Mouse (Mus musculus) CH12.LX (cell line): ENCODE results near the gene Cenpx. TPM values are rescaled to one million over a fixed set of nuclear protein-coding genes. Genes with fewer than 3 reads are reported as not detected.

ENCODE experiments used
- DNase-seq: peaks from one replicate; pipeline ENCODE4 v3.0.0-alpha.2; 2013; ENCODE audit errors: extremely low read depth
- H3K27ac ChIP-seq: 2 replicates; pipeline ENCODE4 v1.5.1; 2012; ENCODE audit warnings: low read depth, mild to moderate bottlenecking, control low read depth, moderate library complexity; ENCODE audit not compliant: insufficient read depth
- H3K27me3 ChIP-seq: replicated peaks from 2 replicates; pipeline ENCODE3; 2012; ENCODE audit warnings: inconsistent platforms
- H3K36me3 ChIP-seq, 2 experiments: replicated peaks in 1 of 2; 2 replicates each; pipeline versions ENCODE3 to v1.6.1; 2012; ENCODE audit warnings: inconsistent platforms in 1 of 2, low read length in 1 of 2, mild to moderate bottlenecking in 1 of 2, mixed read lengths in 1 of 2, moderate library complexity in 1 of 2; ENCODE audit not compliant: control insufficient read depth in 1 of 2, insufficient read depth in 1 of 2
- H3K4me1 ChIP-seq, 2 experiments: 2 replicates each; pipeline ENCODE4 v1.6.1; 2012; ENCODE audit warnings: inconsistent platforms in 1 of 2, moderate library complexity in 1 of 2; ENCODE audit not compliant: insufficient read depth in 2 of 2, control insufficient read depth in 1 of 2
- H3K4me2 ChIP-seq: 2 replicates; pipeline ENCODE4 v1.6.1; 2012; ENCODE audit warnings: low read depth, mild to moderate bottlenecking, control low read depth; ENCODE audit not compliant: poor library complexity, insufficient read depth, severe bottlenecking
- H3K4me3 ChIP-seq, 3 experiments: fragments of 150-350 bp in 1 of 3; sonication (generic) in 1 of 3; replicated peaks in 1 of 3; 2 replicates each; pipeline versions ENCODE3 to v1.5.1; 2011 to 2012; ENCODE audit warnings: low read depth in 2 of 3, low read length in 2 of 3, mild to moderate bottlenecking in 2 of 3, moderate library complexity in 2 of 3, control low read depth in 1 of 3, improper control_type of control experiment in 1 of 3, inconsistent platforms in 1 of 3, mixed read lengths in 1 of 3; ENCODE audit not compliant: poor library complexity in 1 of 3
- H3K79me2 ChIP-seq: replicated peaks from 2 replicates; pipeline ENCODE4 v1.6.1; 2012; ENCODE audit warnings: mild to moderate bottlenecking, moderate library complexity; ENCODE audit not compliant: control insufficient read depth, poor library complexity, insufficient read depth, severe bottlenecking; ENCODE audit errors: extremely low read depth
- H3K9ac ChIP-seq: 2 replicates; pipeline ENCODE4 v1.6.1; 2012; ENCODE audit warnings: low read depth, mild to moderate bottlenecking, control low read depth, moderate library complexity; ENCODE audit not compliant: insufficient read depth
- H3K9me3 ChIP-seq: replicated peaks from 2 replicates; pipeline ENCODE3; 2012; ENCODE audit warnings: low read length, inconsistent platforms, mixed read lengths
- BHLHE40 ChIP-seq: IDR thresholded peaks from 2 replicates; pipeline ENCODE4 v1.6.1; 2011; ENCODE audit warnings: mild to moderate bottlenecking, low read depth, low read length, improper control_type of control experiment
- CHD1 ChIP-seq: IDR thresholded peaks from 2 replicates; pipeline ENCODE4 v1.6.1; 2012; ENCODE audit warnings: low read depth, low read length, improper control_type of control experiment, inconsistent platforms
- CHD2 ChIP-seq: IDR thresholded peaks from 2 replicates; pipeline ENCODE4 v1.6.1; 2011; ENCODE audit warnings: low read length, improper control_type of control experiment
- CTCF ChIP-seq, 2 experiments: IDR thresholded peaks in 1 of 2; conservative IDR thresholded peaks in 1 of 2; 2 replicates each; pipeline ENCODE4 v1.5.1; 2011 to 2012; ENCODE audit warnings: low read depth in 2 of 2, low read length in 2 of 2, improper control_type of control experiment in 1 of 2, inconsistent platforms in 1 of 2, mild to moderate bottlenecking in 1 of 2, moderate library complexity in 1 of 2
- E2F4 ChIP-seq: IDR thresholded peaks from 2 replicates; pipeline ENCODE4 v1.6.1; 2011; ENCODE audit warnings: low read depth, low read length, improper control_type of control experiment; ENCODE audit not compliant: insufficient replicate concordance
- ELF1 ChIP-seq: IDR thresholded peaks from 2 replicates; pipeline ENCODE4 v1.6.1; 2014; ENCODE audit warnings: low read depth, mild to moderate bottlenecking, inconsistent platforms, low read length, improper control_type of control experiment
- EP300 ChIP-seq: IDR thresholded peaks from 2 replicates; pipeline ENCODE4 v1.6.1; 2011; ENCODE audit warnings: low read length, improper control_type of control experiment
- ETS1 ChIP-seq: conservative IDR thresholded peaks from 2 replicates; pipeline ENCODE4 v1.6.1; 2012; ENCODE audit warnings: low read depth, mild to moderate bottlenecking, inconsistent platforms, low read length, improper control_type of control experiment, moderate library complexity
- GABPA ChIP-seq: IDR thresholded peaks from 2 replicates; pipeline ENCODE4 v1.6.1; 2012; ENCODE audit warnings: low read depth, low read length, improper control_type of control experiment, inconsistent platforms; ENCODE audit not compliant: insufficient replicate concordance
- HCFC1 ChIP-seq: IDR thresholded peaks from 2 replicates; pipeline ENCODE4 v1.6.1; 2012; ENCODE audit warnings: low read depth, mild to moderate bottlenecking, inconsistent platforms, low read length, improper control_type of control experiment
- IRF4 ChIP-seq: IDR thresholded peaks from 2 replicates; pipeline ENCODE4 v1.6.1; 2014; ENCODE audit warnings: low read depth, mild to moderate bottlenecking, inconsistent platforms, low read length, improper control_type of control experiment
- JUN ChIP-seq: IDR thresholded peaks from 2 replicates; pipeline ENCODE4 v1.6.1; 2011; ENCODE audit warnings: low read depth, mild to moderate bottlenecking, low read length, improper control_type of control experiment, moderate library complexity; ENCODE audit not compliant: insufficient read depth
- JUND ChIP-seq: conservative IDR thresholded peaks from 2 replicates; pipeline ENCODE4 v1.6.1; 2011; ENCODE audit warnings: low read depth, low read length, improper control_type of control experiment
- KAT2A ChIP-seq: IDR thresholded peaks from 2 replicates; pipeline ENCODE4 v1.6.1; 2012; ENCODE audit warnings: low read length, improper control_type of control experiment, inconsistent platforms; ENCODE audit not compliant: insufficient replicate concordance
- MAFK ChIP-seq: IDR thresholded peaks from 2 replicates; pipeline ENCODE4 v1.6.1; 2011; ENCODE audit warnings: low read length, improper control_type of control experiment; ENCODE audit not compliant: insufficient replicate concordance
- MAX ChIP-seq: IDR thresholded peaks from 2 replicates; pipeline ENCODE4 v1.6.1; 2011; ENCODE audit warnings: low read length, improper control_type of control experiment
- MAZ ChIP-seq: IDR thresholded peaks from 2 replicates; pipeline ENCODE4 v1.6.1; 2012; ENCODE audit warnings: low read depth, mild to moderate bottlenecking, inconsistent platforms, low read length, improper control_type of control experiment, moderate library complexity
- MEF2A ChIP-seq: IDR thresholded peaks from 2 replicates; pipeline ENCODE4 v1.6.1; 2014; ENCODE audit warnings: low read depth, mild to moderate bottlenecking, inconsistent platforms, low read length, improper control_type of control experiment, borderline replicate concordance
- MXI1 ChIP-seq: IDR thresholded peaks from 2 replicates; pipeline ENCODE4 v1.6.1; 2011; ENCODE audit warnings: mild to moderate bottlenecking, low read depth, low read length, improper control_type of control experiment
- MYC ChIP-seq: IDR thresholded peaks from 2 replicates; pipeline ENCODE4 v1.6.1; 2011; ENCODE audit warnings: low read depth, mild to moderate bottlenecking, improper control_type of control experiment, low read length
- NELFE ChIP-seq: IDR thresholded peaks from 2 replicates; pipeline ENCODE4 v1.6.1; 2011; ENCODE audit warnings: low read depth, low read length, improper control_type of control experiment
- NRF1 ChIP-seq: IDR thresholded peaks from 2 replicates; pipeline ENCODE4 v1.6.1; 2014; ENCODE audit warnings: low read depth, mild to moderate bottlenecking, inconsistent platforms, low read length, improper control_type of control experiment, moderate library complexity
- PAX5 ChIP-seq: IDR thresholded peaks from 2 replicates; pipeline ENCODE4 v1.6.1; 2012; ENCODE audit warnings: low read length, inconsistent platforms, mixed read lengths
- POLR2A ChIP-seq: IDR thresholded peaks from 2 replicates; pipeline ENCODE4 v1.6.1; 2011; ENCODE audit warnings: low read depth, mild to moderate bottlenecking, improper control_type of control experiment, low read length
- POLR2AphosphoS2 ChIP-seq: IDR thresholded peaks from 2 replicates; pipeline ENCODE4 v1.6.1; 2011; ENCODE audit warnings: low read depth, low read length, improper control_type of control experiment
- RAD21 ChIP-seq: IDR thresholded peaks from 2 replicates; pipeline ENCODE4 v1.6.1; 2011; ENCODE audit warnings: low read depth, mild to moderate bottlenecking, low read length, improper control_type of control experiment, moderate library complexity
- RCOR1 ChIP-seq: conservative IDR thresholded peaks from 2 replicates; pipeline ENCODE4 v1.6.1; 2012; ENCODE audit warnings: low read depth, mild to moderate bottlenecking, inconsistent platforms, low read length, improper control_type of control experiment
- SIN3A ChIP-seq: IDR thresholded peaks from 2 replicates; pipeline ENCODE4 v1.6.1; 2012; ENCODE audit warnings: low read length, improper control_type of control experiment, inconsistent platforms
- SMC3 ChIP-seq: IDR thresholded peaks from 2 replicates; pipeline ENCODE4 v1.6.1; 2011; ENCODE audit warnings: low read depth, low read length, improper control_type of control experiment
- TBP ChIP-seq: conservative IDR thresholded peaks from 2 replicates; pipeline ENCODE4 v1.6.1; 2011; ENCODE audit warnings: low read depth, low read length, improper control_type of control experiment
- TCF12 ChIP-seq: IDR thresholded peaks from 2 replicates; pipeline ENCODE4 v1.6.1; 2014; ENCODE audit warnings: low read depth, mild to moderate bottlenecking, inconsistent platforms, low read length, improper control_type of control experiment
- UBTF ChIP-seq: IDR thresholded peaks from 2 replicates; pipeline ENCODE4 v1.6.1; 2012; ENCODE audit warnings: low read depth, mild to moderate bottlenecking, inconsistent platforms, low read length, improper control_type of control experiment, moderate library complexity
- USF1 ChIP-seq: IDR thresholded peaks from 2 replicates; pipeline ENCODE4 v1.6.1; 2014; ENCODE audit warnings: low read depth, mild to moderate bottlenecking, inconsistent platforms, low read length, improper control_type of control experiment
- USF2 ChIP-seq: conservative IDR thresholded peaks from 2 replicates; pipeline ENCODE4 v1.6.1; 2011; ENCODE audit warnings: low read depth, low read length, improper control_type of control experiment
- ZC3H11A ChIP-seq: IDR thresholded peaks from 2 replicates; pipeline ENCODE4 v1.6.1; 2012; ENCODE audit warnings: low read depth, mild to moderate bottlenecking, inconsistent platforms, low read length, improper control_type of control experiment
- ZKSCAN1 ChIP-seq: IDR thresholded peaks from 2 replicates; pipeline ENCODE4 v1.6.1; 2012; ENCODE audit warnings: low read depth, inconsistent platforms, low read length, improper control_type of control experiment, borderline replicate concordance
- ZNF384 ChIP-seq: IDR thresholded peaks from 2 replicates; pipeline ENCODE4 v1.6.1; 2012; ENCODE audit warnings: low read depth, low read length, improper control_type of control experiment, inconsistent platforms
- dilution Hi-C: fragments of 300-500 bp; cut with MboI; formaldehyde crosslinking; loops from 2 replicates; pipeline ENCODE4 v1.14.3; 2020; ENCODE audit warnings: low sequenced_read_pairs; ENCODE audit not compliant: extremely low pct_unique_long_range_greater_than_20kb, extremely low pct_ligation_motif_present
- in situ Hi-C: fragments of 300-500 bp; cut with MboI; formaldehyde crosslinking; loops from 3 replicates; pipeline ENCODE4 v1.14.3; 2019; ENCODE audit warnings: low sequenced_read_pairs, low pct_ligation_motif_present, low pct_unique_long_range_greater_than_20kb, mixed read lengths
- polyA plus RNA-seq: library from polyadenylated mRNA; unstranded; fragments of >175 nt; gene quantifications from 2 replicates; pipeline ENCODE4 v1.2.1, GENCODE M21; 2012; ENCODE audit warnings: low read depth; ENCODE audit not compliant: insufficient read length
- total RNA-seq, 2 experiments: library from RNA; depleted of rRNA; stranded (reverse); fragments of 300-350 nt in 1 of 2; fragments of >200 nt in 1 of 2; gene quantifications; 2 replicates each; pipeline ENCODE4 v1.2.3; 2012 to 2014

Gene Cenpx
- total and polyA plus RNA-seq, 3 experiments: 76.5 to 122 (median 101) TPM

DNA sequence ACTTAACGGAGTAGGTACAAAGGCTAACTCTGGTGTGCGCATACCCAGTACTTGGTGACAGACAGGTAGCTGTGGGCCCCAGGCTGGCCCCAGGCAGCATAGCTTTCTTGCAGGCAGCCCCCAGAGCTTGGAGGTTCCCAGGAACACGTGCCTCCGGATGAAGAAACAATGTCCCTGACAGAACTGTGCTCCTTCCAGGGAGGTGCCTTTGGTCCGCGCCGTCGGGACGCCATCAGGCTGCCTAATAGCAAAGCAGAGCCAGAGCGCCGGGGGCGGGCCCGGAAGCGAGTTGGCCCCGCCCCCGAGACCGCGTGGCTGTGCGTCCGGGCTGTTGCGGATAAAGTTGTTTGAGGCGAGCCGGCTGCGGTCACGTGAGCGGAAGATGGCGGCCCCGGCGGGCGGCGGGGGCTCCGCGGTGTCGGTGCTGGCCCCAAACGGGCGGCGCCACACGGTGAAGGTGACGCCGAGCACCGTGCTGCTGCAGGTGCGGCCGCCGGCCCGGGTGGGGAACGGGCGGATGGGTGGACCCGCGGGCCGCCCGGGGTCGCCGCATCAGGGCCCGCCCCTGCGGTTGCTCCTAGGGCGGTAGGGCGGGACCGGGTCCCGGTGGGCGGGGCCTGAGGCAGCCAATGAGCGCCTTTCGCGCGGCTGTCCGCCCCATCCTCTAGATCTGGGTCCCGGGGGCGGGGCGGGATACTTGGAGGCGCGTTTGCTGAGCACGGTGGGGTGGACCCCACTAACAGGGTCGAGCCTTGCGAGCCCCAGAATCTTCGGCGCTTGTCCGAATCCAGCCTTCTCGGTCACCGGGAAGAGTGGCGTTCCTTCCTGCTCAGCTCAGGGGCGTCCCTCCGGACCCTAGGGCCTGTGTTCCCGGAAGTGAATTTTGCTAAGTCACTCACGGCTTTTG lies 40.6 kb downstream of the Cenpx start, which contains the start of gene Aspscr1:
TSS of gene Aspscr1 (plus strand) at position 287 of the 907 bp plus-strand sequence.
- Histone ChIP-seq H3K79me2 (peaks cover 4% of the 10 kb centered on the region; the same call in 1 of the 2 replicates), H3K36me3 (peaks cover 11 to 26% of the 10 kb centered on the region in 2 experiments), H3K27me3 (no peaks in the 10 kb centered on the region), H3K9me3 (no peaks in the 10 kb centered on the region), H3K4me1 (peaks cover 2 to 43% of the 10 kb centered on the region in 2 experiments; a peak in 2 of 4 replicates), H3K4me3 (peak within 1 kb of the TSS; percentile 61 to 85 (median 71)), H3K9ac (peak within 1 kb of the TSS; percentile 89), H3K4me2 (peak within 1 kb of the TSS; percentile 70), H3K27ac (peak within 1 kb of the TSS; percentile 75)
- in situ Hi-C loops: no loop called here
- peak; percentile 97 for DNase-seq
- dilution Hi-C loops: no loop called here
- TF ChIP-seq ZNF384 (no peak), GABPA (no peak), HCFC1 (peak; percentile 81), NRF1 (peak; percentile 61), JUND (no peak), MAX (peak; percentile 97), CHD1 (no peak), TBP (0 out of 2 replicates have a peak, but pooled peaks have one; percentile 58), SIN3A (peak; percentile 95), USF1 (peak; percentile 98), POLR2AphosphoS2 (no peak; the same call in 1 of the 2 replicates), RCOR1 (0 out of 2 replicates have a peak, but pooled peaks have one; percentile 48), CHD2 (0 out of 2 replicates have a peak, but pooled peaks have one; percentile 1), RAD21 (no peak), EP300 (no peak), ETS1 (peak; percentile 18; the same call in 1 of the 2 replicates), POLR2A (peak; percentile 87), CTCF (conservative IDR thresholded peaks at IDR 0.05 in 1 of 2, IDR thresholded peaks at IDR 0.05 in 1 of 2; ENCODE audit: low read depth in 2 of 2, low read length in 2 of 2) (no peak), USF2 (peak; percentile 84), E2F4 (0 out of 2 replicates have a peak, but pooled peaks have one; percentile 16), KAT2A (peak; percentile 68; the same call in 1 of the 2 replicates), IRF4 (peak; percentile 57; the same call in 1 of the 2 replicates), BHLHE40 (peak; percentile 100), MAFK (no peak), PAX5 (no peak), TCF12 (peak; percentile 89), MXI1 (peak; percentile 97), JUN (no peak), MAZ (0 out of 2 replicates have a peak, but pooled peaks have one; percentile 8), ELF1 (peak; percentile 95), NELFE (peak; percentile 88), UBTF (no peak; the same call in 1 of the 2 replicates), SMC3 (0 out of 2 replicates have a peak, but pooled peaks have one; percentile 12), ZC3H11A (no peak), ZKSCAN1 (no peak; the same call in 1 of the 2 replicates), MYC (peak; percentile 96), MEF2A (no peak)
